Mouse (Mus musculus) adrenal gland, adult 8-10 months (tissue): ENCODE measurements around the gene Zbed4. TPM values are rescaled to one million over a fixed set of nuclear protein-coding genes. Genes with fewer than 3 reads are reported as not detected.

Source experiments
- total RNA-seq, 4 experiments: library from RNA; stranded (reverse); gene quantifications; 2 replicates each; pipeline ENCODE4 v1.2.4; 2022

Zbed4 gene
- total RNA-seq, 4 experiments from 2014 or later, result 8.5 to 9.8 (median 9.3) TPM

Other genes with a start within 250 kb of the Zbed4 start
- gene Zdhhc25, start 151.4 kb upstream of the Zbed4 start, total RNA-seq, result not detected
- 10 to 100 TPM; 45.7 to 74.5 (median 60.5) TPM for gene Brd1, start 17.4 kb upstream of the Zbed4 start, total RNA-seq
- 10 to 100 TPM; 19.3 to 22.3 (median 20.3) TPM for gene Alg12, start 67.7 kb downstream of the Zbed4 start, total RNA-seq
- 10 to 100 TPM; 40.3 to 51.5 (median 49.2) TPM for gene Creld2, start 68.0 kb downstream of the Zbed4 start, total RNA-seq
- gene Pim3, start 110.5 kb downstream of the Zbed4 start, total RNA-seq, result 100 to 1,000 TPM in 1 of 4 experiments, 10 to 100 TPM in 3; 62.7 to 164 (median 75.8) TPM
- gene Ttll8, start 202.8 kb downstream of the Zbed4 start, total RNA-seq, result not detected
- gene Mlc1, start 227.3 kb downstream of the Zbed4 start, total RNA-seq, result under 1 TPM in 2 of 4 experiments, not detected in 2; 0.16 to 0.17 TPM
- gene Mov10l1, start 231.2 kb downstream of the Zbed4 start, total RNA-seq, result not detected